Mouse (Mus musculus): Measurements from ENCODE around the gene Ajuba. TPM values are rescaled to one million over a fixed set of nuclear protein-coding genes. Genes with fewer than 3 reads are reported as not detected.

Gene Ajuba
- polyA plus RNA-seq, 1 experiment, result 5.1 TPM

DNA sequence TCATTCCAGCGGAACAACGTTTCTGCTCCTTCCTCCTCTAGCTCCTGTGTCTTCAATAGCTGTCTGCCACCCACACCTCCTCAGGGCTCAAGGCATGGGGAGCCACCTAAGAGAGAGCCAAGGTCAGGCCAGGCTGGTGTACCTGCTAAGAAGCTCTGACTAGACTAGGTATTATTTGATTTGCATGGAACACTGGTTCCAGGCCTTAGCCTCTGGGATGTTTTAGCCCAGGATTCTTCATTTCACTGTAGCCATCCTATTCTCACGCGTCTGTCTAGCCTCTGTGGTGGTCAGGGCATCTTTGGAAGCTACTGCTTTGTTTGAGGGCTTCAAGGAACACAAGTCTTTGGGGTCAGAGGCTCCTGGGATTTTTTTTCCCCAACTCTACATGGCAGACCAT, 5.2 kb downstream of the Ajuba start:
- Histone ChIP-seq H3K4me1 (ENCODE audit: control insufficient read depth, insufficient read depth, low read length) (no peaks in the 10 kb centered on the region), H3K4me3 (replicated peaks; ENCODE audit: control insufficient read depth, low read depth, low read length) (no peak overlapping the region), H3K27ac (ENCODE audit: control insufficient read depth, insufficient read depth, low read depth, low read length, poor library complexity) (no peak overlapping the region)
- 72% methylated on average over 4 of the region's 4 CpGs for WGBS
- TF ChIP-seq CTCF (IDR thresholded peaks at IDR 0.05; ENCODE audit: control insufficient read depth, insufficient read depth, low read length), result no peak
- TF ChIP-seq POLR2A (IDR thresholded peaks at IDR 0.05; ENCODE audit: borderline replicate concordance, control insufficient read depth, low read depth, low read length), result no peak

DNA sequence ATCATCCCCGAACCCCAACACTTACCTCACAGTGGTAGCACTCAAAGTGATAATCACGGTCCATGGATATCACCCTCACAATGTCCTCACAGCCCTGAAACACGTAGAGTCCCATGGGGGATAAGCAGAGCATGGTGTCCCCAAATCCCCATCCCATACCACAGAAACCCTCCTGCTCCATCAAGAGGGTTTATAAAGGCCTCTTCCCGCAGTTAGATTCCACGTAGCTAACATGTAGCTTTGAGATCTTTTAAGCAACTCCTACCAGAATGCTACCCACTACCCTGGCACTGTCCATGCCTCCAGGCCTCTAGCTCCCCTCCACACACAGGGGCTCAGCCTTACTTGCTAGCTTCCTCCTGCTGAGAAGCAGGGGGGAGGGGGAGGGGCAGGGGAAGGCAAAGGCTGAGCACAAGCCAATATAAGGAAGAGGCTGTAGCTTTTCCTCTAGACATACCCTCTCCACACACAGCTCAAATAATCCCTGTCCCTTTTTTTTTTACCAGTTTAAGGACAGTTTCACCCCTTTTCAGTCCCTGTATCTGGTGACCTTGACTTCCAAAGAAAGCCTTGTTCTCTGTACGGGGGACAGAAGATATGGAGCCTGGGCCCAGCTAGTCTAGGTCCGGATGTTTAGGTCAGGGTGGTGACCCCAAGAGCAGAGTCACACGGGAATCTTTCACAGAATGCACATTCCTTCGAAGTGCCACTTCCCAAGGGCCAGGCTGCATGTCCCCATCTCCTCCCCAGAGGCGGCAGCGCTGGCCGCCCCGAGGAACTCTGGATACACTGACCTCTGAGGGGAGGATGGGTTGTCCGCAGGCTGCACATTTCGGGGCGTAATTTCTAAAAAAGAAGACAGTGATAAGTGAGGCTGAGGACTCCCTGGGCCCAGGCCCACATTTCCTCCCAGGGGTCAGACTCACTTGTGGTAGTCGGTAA, 7.6 kb downstream of the Ajuba start:
- Histone ChIP-seq H3K4me1 (ENCODE audit: control insufficient read depth, insufficient read depth, low read length) (no peaks in the 10 kb centered on the region), H3K27ac (ENCODE audit: control insufficient read depth, insufficient read depth, low read depth, low read length, poor library complexity) (no peak overlapping the region), H3K4me3 (replicated peaks; ENCODE audit: control insufficient read depth, low read depth, low read length) (no peak overlapping the region)
- WGBS, result 82% methylated on average over 17 of the region's 17 CpGs
- TF ChIP-seq CTCF (IDR thresholded peaks at IDR 0.05; ENCODE audit: control insufficient read depth, insufficient read depth, low read length) (no peak), POLR2A (IDR thresholded peaks at IDR 0.05; ENCODE audit: borderline replicate concordance, control insufficient read depth, low read depth, low read length) (no peak)

GRCm38 (mm10) chr14:54568694-54569414, 8.5 kb downstream of the Ajuba start:
- 73% methylated on average over 15 of the region's 15 CpGs for WGBS
- Histone ChIP-seq H3K4me3 (replicated peaks; ENCODE audit: control insufficient read depth, low read depth, low read length) (no peak overlapping the region), H3K27ac (ENCODE audit: control insufficient read depth, insufficient read depth, low read depth, low read length, poor library complexity) (no peak overlapping the region), H3K4me1 (ENCODE audit: control insufficient read depth, insufficient read depth, low read length) (no peaks in the 10 kb centered on the region)
- TF ChIP-seq POLR2A (IDR thresholded peaks at IDR 0.05; ENCODE audit: borderline replicate concordance, control insufficient read depth, low read depth, low read length) (no peak), CTCF (IDR thresholded peaks at IDR 0.05; ENCODE audit: control insufficient read depth, insufficient read depth, low read length) (peak; percentile 72)

DNA sequence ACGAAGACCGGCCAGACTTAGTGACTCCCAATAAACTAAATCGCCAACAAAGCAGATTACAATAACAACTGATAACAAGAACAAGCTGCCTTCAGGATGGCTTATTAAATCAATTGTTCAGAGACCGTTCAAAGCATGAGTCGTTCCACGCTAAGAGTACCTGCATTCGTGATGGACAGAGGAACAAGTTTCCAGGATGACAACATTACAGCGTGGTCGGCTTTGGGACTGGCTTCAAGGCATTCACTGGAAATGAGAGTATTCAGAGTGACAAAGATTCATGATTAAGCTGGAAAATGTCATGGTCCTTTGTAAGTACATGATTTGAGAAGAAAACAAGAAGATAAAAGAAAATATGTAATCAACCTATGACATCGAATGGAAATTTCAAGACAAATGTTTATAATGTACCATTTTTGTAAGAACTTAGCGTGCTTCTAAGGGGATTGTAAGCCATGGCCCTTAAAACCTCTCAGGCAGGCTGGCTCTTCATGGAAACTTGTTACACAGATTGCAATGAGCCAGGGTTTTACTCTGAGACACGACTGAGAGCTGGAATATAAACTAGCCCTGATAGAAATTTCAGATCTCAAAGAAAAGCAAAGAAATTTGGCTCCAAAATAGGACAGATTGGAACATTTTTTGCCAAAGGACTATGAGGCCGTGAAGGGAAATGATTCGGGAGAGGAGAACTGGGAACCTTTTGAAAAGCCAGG, 16.7 kb downstream of the Ajuba start:
- no peak overlapping the region for H3K4me3 ChIP-seq (replicated peaks; ENCODE audit: control insufficient read depth, low read depth, low read length)
- WGBS, result 81% methylated on average over 14 of the region's 14 CpGs
- no peaks in the 10 kb centered on the region for H3K4me1 ChIP-seq (ENCODE audit: control insufficient read depth, insufficient read depth, low read length)
- H3K27ac ChIP-seq (ENCODE audit: control insufficient read depth, insufficient read depth, low read depth, low read length, poor library complexity), result no peak overlapping the region
- TF ChIP-seq POLR2A (IDR thresholded peaks at IDR 0.05; ENCODE audit: borderline replicate concordance, control insufficient read depth, low read depth, low read length) (no peak), CTCF (IDR thresholded peaks at IDR 0.05; ENCODE audit: control insufficient read depth, insufficient read depth, low read length) (no peak)

GRCm38 (mm10) chr14:54557330-54557729, 20.0 kb downstream of the Ajuba start:
- Histone ChIP-seq H3K4me1 (ENCODE audit: control insufficient read depth, insufficient read depth, low read length) (peaks cover 1% of the 10 kb centered on the region; the same call in 1 of the 2 replicates), H3K4me3 (replicated peaks; ENCODE audit: control insufficient read depth, low read depth, low read length) (no peak overlapping the region), H3K27ac (ENCODE audit: control insufficient read depth, insufficient read depth, low read depth, low read length, poor library complexity) (no peak overlapping the region)
- WGBS, result 84% methylated on average over 8 of the region's 8 CpGs
- no peak for TF ChIP-seq CTCF (IDR thresholded peaks at IDR 0.05; ENCODE audit: control insufficient read depth, insufficient read depth, low read length)
- TF ChIP-seq POLR2A (IDR thresholded peaks at IDR 0.05; ENCODE audit: borderline replicate concordance, control insufficient read depth, low read depth, low read length), result no peak

DNA sequence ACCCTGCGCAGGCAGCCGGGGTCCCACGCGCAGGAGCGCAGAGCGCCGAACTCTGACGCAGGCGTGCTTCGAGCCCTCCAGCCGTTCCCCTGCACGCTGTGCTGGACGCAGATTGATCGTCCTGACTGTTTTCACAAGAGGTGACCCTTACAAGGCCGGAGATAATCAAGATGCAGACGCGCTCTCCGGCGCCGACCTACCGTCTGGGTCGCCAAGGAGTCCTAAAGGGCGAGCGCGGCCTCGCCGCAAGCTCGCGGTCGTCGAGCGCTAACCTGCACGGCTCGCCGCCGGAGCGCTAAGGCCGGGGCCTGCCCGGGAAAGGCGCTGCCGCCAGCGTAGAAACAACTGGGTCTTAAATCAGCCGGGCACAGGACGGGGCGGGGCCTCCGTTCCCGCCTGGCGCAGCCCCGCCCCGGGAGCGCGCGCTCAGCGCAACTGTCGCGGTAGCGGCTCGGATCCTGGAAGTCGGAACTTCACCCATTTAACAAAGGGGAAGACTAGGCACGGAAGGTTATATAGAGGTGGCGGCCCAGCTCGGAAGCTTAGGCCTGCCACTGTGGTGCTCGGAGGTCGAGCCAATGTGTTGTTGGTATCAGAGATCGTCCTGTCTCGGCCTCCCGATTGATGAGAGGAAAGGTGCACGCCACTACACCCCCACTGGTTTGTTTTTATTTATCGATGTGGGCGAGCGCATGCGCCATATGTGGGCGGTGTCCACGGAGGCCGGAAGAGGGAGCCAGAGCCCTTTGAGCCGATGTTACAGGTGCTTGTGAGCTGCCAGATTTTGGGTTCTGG, 23.2 kb downstream of the Ajuba start, which contains the start of gene Haus4:
TSS of gene Haus4 (minus strand) at position 642 of the 795 bp plus-strand sequence.
- peaks cover 1% of the 10 kb centered on the region; the same call in 1 of the 2 replicates for H3K4me1 ChIP-seq (ENCODE audit: control insufficient read depth, insufficient read depth, low read length)
- peak within 1 kb of the TSS; percentile 98 for H3K27ac ChIP-seq (ENCODE audit: control insufficient read depth, insufficient read depth, low read depth, low read length, poor library complexity)
- under 1% methylated on average over 76 of the region's 76 CpGs for WGBS
- TF ChIP-seq CTCF (IDR thresholded peaks at IDR 0.05; ENCODE audit: control insufficient read depth, insufficient read depth, low read length), result peak; percentile 80
- TF ChIP-seq POLR2A (IDR thresholded peaks at IDR 0.05; ENCODE audit: borderline replicate concordance, control insufficient read depth, low read depth, low read length), result peak; percentile 82
- H3K4me3 ChIP-seq (replicated peaks; ENCODE audit: control insufficient read depth, low read depth, low read length), result peak within 1 kb of the TSS; percentile 88

DNA sequence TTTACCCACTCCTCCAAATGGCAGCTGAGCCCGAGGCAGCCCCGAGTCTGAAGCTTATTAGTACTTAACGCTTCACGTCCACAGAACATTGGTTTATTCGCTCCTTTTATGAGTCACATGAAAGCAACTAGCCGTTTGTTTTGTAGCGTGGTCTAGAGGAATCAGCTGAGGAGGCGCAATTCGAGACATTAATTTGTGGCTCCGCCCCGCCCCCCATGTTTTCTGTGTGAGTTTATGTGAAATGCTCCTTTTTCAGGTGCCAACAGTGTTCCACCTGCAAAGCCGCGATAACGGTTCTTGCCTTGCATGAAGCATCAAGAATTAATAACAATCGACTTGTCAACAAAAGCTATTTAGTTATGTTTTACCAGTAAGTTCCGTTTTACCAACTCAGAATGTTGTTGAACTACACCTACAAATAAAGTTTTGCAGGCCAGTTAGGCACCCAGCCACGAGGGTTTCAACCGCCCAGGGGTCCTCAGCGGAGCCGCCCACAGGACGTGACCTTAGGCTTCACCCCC, 23.8 kb downstream of the Ajuba start:
- TF ChIP-seq CTCF (IDR thresholded peaks at IDR 0.05; ENCODE audit: control insufficient read depth, insufficient read depth, low read length), result no peak
- WGBS, result under 1% methylated on average over 21 of the region's 21 CpGs
- Histone ChIP-seq H3K27ac (ENCODE audit: control insufficient read depth, insufficient read depth, low read depth, low read length, poor library complexity) (peak overlapping the region; percentile 98), H3K4me1 (ENCODE audit: control insufficient read depth, insufficient read depth, low read length) (peaks cover 1% of the 10 kb centered on the region; the same call in 1 of the 2 replicates), H3K4me3 (replicated peaks; ENCODE audit: control insufficient read depth, low read depth, low read length) (peak overlapping the region; percentile 88)

Data from bone marrow, adult 2 months (tissue).